Mouse (Mus musculus) stomach, embryonic 15.5 days (tissue): Measurements from ENCODE around the gene Samd1. TPM values are rescaled to one million over a fixed set of nuclear protein-coding genes. Genes with fewer than 3 reads are reported as not detected.

ENCODE experiments used
- ATAC-seq: fragments of 200-750 bp; cut with Nextera tagmentation; 2 replicates; pipeline ENCODE4 v1.8.0; 2017; ENCODE audit warnings: low read depth, moderate number of reproducible peaks, moderate TSS enrichment; ENCODE audit not compliant: insufficient read depth, low FRiP score
- H3K27ac ChIP-seq: fragments of 300-500 bp; sonication (generic); 2 replicates; pipeline ENCODE4 v1.5.1; 2015; ENCODE audit warnings: mild to moderate bottlenecking, inconsistent platforms
- H3K27me3 ChIP-seq: fragments of 300-500 bp; sonication (generic); replicated peaks from 2 replicates; pipeline ENCODE4 v1.6.1; 2015; ENCODE audit warnings: inconsistent platforms
- H3K36me3 ChIP-seq: fragments of 300-500 bp; sonication (generic); 2 replicates; pipeline ENCODE4 v1.6.1; 2015; ENCODE audit warnings: inconsistent platforms
- H3K4me1 ChIP-seq: fragments of 300-500 bp; sonication (generic); 2 replicates; pipeline ENCODE4 v1.6.1; 2015; ENCODE audit warnings: inconsistent platforms
- H3K4me2 ChIP-seq: fragments of 300-500 bp; sonication (generic); 2 replicates; pipeline ENCODE4 v1.6.1; 2015; ENCODE audit warnings: mild to moderate bottlenecking, inconsistent platforms
- H3K4me3 ChIP-seq: fragments of 300-500 bp; sonication (generic); replicated peaks from 2 replicates; pipeline ENCODE4 v1.5.1; 2015; ENCODE audit warnings: inconsistent platforms
- H3K9ac ChIP-seq: fragments of 300-500 bp; sonication (generic); 2 replicates; pipeline ENCODE4 v1.6.1; 2015; ENCODE audit warnings: inconsistent platforms
- H3K9me3 ChIP-seq: fragments of 300-500 bp; sonication (generic); 2 replicates; pipeline ENCODE4 v1.6.1; 2016; ENCODE audit warnings: inconsistent platforms
- WGBS: fragments of 180-500 bp; shearing (Covaris S2); methylation state at CpG from one replicate; pipeline ENCODE4 v1.1.7; 2015; 5-methylcytosine and 5-hydroxymethylcytosine counted together
- polyA plus RNA-seq: library from polyadenylated mRNA; unstranded; fragments of >200 nt; fragmentation: Nextera tagmentation; extraction: Ambion mirVana; gene quantifications from 2 replicates; pipeline ENCODE4 v1.2.1, GENCODE M21; 2015

Samd1 gene
- polyA plus RNA-seq, 1 experiment from 2014 or later = 9.9 TPM

DNA sequence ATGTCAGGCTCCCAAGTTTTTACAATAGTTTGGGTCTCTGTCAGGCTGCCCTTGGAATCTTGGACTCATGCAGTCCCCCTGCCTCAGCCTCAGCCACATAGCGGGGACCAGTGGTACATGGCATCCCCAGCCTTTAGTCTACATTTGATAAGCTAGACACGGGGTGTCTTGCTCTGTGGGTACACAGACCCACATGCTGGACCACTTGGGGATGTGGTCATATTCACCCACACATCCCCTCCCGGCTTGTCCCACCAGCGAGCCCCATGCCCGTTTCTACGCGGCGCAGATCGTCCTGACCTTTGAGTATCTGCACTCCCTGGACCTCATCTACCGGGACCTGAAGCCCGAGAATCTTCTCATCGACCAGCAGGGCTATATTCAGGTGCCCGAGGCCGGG, 7.3 kb upstream of the Samd1 start:
- no peak for ATAC-seq
- 95% methylated on average over 14 of the region's 14 CpGs for WGBS
- no peaks in the 10 kb centered on the region for H3K27me3 ChIP-seq
- no peak overlapping the region for H3K4me2 ChIP-seq
- no peak overlapping the region for H3K27ac ChIP-seq
- H3K36me3 ChIP-seq = peaks cover 47% of the 10 kb centered on the region
- no peak overlapping the region for H3K9ac ChIP-seq
- no peak overlapping the region for H3K4me3 ChIP-seq
- H3K9me3 ChIP-seq = no peaks in the 10 kb centered on the region
- H3K4me1 ChIP-seq = no peaks in the 10 kb centered on the region

DNA sequence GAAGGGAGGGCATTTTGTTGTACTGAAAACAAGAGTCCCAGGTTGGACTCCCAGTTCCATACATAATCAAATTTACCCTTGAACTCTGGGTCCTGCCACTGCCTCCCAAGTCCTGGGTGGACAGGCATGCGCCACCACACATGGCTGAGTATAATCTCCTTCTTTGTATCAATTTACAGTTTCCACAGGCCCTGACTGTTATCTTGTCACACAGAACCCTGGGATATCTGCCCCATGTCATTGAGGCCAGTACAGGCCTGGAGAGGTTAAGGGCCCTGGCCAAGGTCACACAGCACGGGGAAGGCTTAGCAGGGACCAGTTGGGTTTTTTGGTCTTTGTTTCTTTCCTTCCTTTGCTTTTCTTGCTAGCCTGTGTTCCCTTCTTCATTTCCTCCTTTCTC, 5.0 kb upstream of the Samd1 start:
- Histone ChIP-seq H3K27me3 (no peaks in the 10 kb centered on the region), H3K36me3 (peaks cover 37% of the 10 kb centered on the region), H3K4me3 (no peak overlapping the region), H3K27ac (no peak overlapping the region), H3K9ac (no peak overlapping the region), H3K4me1 (no peaks in the 10 kb centered on the region; the same call in 1 of the 2 replicates), H3K4me2 (no peak overlapping the region), H3K9me3 (no peaks in the 10 kb centered on the region)
- WGBS = 78% methylated on average over 2 of the region's 2 CpGs
- no peak for ATAC-seq

DNA sequence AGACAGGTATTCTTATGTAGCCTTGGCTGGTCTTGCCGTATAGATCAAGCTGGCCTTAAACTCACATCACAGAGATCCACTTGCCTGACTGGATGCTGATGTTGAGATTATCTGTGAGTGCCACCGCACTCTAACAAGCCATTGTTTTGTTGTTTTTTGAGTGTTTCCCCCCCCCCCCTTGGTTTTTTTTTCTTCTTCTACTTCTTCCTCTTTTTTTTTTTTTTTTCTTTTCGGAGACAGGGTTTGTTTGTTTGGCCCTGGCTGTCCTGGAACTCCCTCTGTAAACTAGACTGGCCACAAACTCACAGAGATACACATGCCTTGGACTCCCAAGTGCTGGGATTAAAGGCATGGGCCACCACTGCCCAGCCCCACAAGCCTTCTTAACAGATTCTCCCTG, 3.4 kb upstream of the Samd1 start:
- Histone ChIP-seq H3K9ac (no peak overlapping the region), H3K4me3 (no peak overlapping the region), H3K27me3 (no peaks in the 10 kb centered on the region), H3K4me1 (peaks cover 4% of the 10 kb centered on the region), H3K27ac (no peak overlapping the region), H3K9me3 (no peaks in the 10 kb centered on the region), H3K4me2 (no peak overlapping the region), H3K36me3 (peaks cover 25% of the 10 kb centered on the region)
- WGBS = 74% methylated on average over 3 of the region's 3 CpGs
- no peak for ATAC-seq

DNA sequence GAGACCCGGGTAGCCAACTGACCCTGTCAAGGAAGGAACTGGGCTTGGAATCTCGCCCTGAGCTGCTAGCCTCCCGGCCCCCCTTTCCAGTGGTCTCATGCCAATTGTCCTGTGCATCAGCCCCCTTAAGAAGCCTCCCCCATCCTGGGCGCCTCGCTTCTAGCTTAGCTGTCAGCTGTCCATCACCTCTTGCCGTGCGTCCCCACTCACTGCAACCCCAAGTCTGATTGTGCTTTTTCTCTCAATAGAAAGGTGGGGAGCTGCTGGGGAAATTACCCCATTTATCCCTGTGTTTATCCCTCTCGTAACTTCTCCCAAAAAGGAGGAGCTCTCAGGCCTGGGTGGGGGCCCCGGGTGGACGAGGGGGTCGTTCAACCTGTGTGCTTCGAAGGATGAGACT, 1.5 kb upstream of the Samd1 start:
- H3K4me3 ChIP-seq = peak overlapping the region; percentile 84
- H3K4me2 ChIP-seq = peak overlapping the region; percentile 91
- ATAC-seq = no peak
- WGBS = 20% methylated on average over 12 of the region's 12 CpGs
- peaks cover 15% of the 10 kb centered on the region for H3K4me1 ChIP-seq
- no peaks in the 10 kb centered on the region for H3K27me3 ChIP-seq
- H3K36me3 ChIP-seq = peaks cover 16% of the 10 kb centered on the region
- H3K27ac ChIP-seq = peak overlapping the region; percentile 98; the same call in 1 of the 2 replicates
- H3K9ac ChIP-seq = no peak overlapping the region; the same call in 1 of the 2 replicates
- H3K9me3 ChIP-seq = no peaks in the 10 kb centered on the region

DNA sequence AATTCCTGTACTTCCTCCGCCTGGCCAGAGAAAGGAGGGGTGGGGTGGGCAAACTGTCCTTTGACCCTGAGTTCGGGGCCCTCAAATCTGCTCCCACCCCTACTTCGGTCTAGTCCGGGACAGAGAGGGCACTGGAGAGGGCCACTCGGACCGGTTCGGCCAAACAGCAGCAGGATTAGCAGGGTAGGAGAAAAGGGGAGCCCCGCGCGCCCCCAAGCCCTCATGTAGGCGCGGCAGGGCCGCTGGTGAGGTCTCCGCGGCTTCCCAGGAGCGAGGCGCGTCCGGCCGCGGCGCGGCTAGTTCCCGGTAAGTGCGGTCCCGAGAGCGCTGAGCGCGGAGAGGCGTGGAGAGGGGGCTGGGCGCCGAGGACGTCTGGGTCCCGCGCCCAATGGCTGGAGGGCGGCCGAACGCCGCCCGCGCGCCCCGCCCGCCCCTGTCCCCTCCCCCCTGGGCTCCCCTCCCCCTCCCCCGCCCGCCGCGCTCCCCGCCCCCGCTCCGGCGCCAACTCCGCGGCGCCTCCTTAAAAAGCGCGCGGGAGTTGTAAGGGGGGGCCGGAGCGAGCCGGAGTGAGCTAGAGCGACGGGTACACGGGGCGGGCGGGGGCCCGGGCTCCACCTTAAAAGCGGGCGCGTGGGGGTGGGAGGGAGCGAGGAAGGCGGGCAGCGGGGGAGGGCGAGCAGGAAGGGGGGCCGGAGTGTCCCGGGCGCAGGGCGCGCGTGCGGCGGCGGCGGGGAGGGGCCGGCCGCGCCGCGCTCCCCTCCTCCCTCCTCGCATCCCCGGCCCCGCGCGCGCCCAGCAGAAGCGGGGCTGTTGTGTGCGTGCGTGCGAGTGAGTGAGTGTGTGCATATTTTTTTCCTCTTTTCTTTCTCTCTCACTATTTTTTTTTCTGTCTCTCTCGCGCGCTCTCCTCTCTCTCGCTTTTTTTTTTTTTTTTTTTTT, 636 bp upstream of the Samd1 start:
- Histone ChIP-seq H3K9ac (peak overlapping the region; percentile 82; the same call in 1 of the 2 replicates), H3K4me3 (peak overlapping the region; percentile 84), H3K4me2 (peak overlapping the region; percentile 91), H3K9me3 (no peaks in the 10 kb centered on the region), H3K4me1 (peaks cover 21% of the 10 kb centered on the region), H3K36me3 (peaks cover 23% of the 10 kb centered on the region), H3K27ac (peak overlapping the region; percentile 98), H3K27me3 (no peaks in the 10 kb centered on the region)
- peak; percentile 88 for ATAC-seq
- 0% methylated on average over 73 of the region's 103 CpGs for WGBS

DNA sequence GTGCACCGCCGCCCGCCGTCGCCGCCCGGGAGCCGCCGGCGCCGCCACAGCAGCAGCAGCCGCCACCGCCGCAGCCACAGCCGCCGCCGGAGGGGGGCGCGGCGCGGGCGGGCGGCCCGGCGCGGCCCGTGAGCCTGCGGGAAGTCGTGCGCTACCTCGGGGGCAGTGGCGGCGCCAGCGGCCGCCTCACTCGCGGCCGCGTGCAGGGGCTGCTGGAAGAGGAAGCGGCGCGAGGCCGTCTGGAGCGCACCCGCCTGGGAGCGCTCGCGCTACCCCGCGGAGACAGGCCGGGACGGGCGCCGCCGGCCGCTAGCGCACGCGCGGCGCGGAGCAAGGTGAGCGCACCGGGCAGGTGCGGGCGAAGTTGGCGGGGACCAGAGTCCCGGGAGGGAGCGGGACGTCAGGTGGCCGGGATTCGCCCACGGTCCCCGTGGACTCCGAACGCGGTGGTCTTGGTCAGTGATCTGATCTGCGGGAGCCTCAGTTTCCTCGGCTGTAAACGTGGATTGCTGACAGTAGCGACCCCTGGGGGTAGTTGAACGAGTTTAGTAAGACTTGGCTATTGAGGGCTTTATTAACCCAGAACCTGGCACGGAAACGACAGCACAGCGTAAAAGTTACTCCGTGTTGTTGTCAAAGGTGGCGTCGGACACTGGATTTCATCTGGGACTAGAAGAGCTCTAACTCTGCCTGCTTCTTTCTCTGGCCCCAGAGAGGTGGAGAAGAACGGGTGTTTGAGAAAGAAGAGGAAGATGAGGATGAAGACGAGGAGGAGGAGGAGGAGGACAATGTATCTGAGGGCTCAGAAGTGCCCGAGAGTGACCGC, 972 bp downstream of the Samd1 start:
- Histone ChIP-seq H3K36me3 (peaks cover 24% of the 10 kb centered on the region), H3K9ac (peak overlapping the region; percentile 63), H3K9me3 (no peaks in the 10 kb centered on the region), H3K27ac (peak overlapping the region; percentile 90), H3K4me2 (peak overlapping the region; percentile 91), H3K4me1 (peaks cover 25% of the 10 kb centered on the region), H3K27me3 (no peaks in the 10 kb centered on the region), H3K4me3 (peak overlapping the region; percentile 78)
- no peak for ATAC-seq
- WGBS = 1% methylated on average over 81 of the region's 92 CpGs

DNA sequence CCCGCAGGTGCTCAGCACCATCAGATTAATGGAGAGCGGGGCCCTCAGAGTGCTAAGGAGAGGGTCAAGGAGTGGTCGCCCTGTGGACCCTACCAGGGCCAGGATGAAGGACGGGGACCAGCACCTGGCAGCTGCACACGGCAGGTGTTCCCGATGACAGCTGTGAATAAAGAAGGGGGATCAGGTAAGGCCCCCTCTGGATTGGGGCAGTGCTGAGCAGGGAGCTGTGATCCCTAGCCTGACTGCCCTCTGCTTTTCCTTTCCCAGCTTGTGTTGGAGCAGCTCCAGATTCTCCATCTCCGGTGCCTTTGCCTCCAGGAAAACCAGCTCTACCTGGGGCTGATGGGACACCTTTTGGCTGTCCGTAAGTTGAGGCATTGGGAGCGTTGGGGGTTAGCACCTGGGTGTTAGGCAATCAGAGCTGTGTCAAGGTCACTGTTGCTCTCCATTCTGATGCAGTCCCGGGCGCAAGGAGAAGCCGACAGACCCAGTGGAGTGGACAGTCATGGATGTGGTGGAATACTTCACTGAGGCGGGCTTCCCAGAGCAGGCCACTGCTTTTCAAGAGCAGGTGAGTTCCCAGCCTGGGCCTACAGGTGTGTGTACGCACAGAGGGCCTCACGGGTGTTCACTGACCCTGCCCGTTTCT, 1.7 kb downstream of the Samd1 start:
- Histone ChIP-seq H3K27me3 (no peaks in the 10 kb centered on the region), H3K9ac (0 out of 2 replicates have a peak overlapping the region, but pooled peaks have one; percentile 63), H3K4me3 (peak overlapping the region; percentile 78), H3K9me3 (no peaks in the 10 kb centered on the region), H3K27ac (0 out of 2 replicates have a peak overlapping the region, but pooled peaks have one; percentile 90), H3K4me2 (peak overlapping the region; percentile 91), H3K36me3 (peaks cover 20% of the 10 kb centered on the region), H3K4me1 (peaks cover 26% of the 10 kb centered on the region)
- 59% methylated on average over 16 of the region's 16 CpGs for WGBS
- no peak for ATAC-seq

DNA sequence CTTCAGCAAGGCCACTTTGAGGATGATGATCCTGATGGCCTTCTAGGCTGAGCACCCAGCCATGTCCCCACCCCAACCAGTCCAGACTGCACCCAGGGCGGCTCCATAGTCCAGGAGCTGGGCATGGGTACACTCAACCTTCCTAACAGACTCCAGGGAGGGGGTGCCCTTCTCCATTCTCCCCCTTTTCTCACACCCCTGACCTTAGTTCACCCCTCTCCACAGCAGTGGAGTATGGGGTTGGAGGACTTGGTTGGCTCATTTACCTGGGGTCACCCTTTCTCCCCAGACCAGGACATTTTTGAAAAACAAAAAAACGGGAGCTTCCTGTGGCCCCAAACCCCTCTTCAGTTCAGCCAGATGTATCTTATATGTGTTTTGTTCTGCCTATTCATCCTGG, 2.4 kb downstream of the Samd1 start:
- H3K9ac ChIP-seq = no peak overlapping the region

DNA sequence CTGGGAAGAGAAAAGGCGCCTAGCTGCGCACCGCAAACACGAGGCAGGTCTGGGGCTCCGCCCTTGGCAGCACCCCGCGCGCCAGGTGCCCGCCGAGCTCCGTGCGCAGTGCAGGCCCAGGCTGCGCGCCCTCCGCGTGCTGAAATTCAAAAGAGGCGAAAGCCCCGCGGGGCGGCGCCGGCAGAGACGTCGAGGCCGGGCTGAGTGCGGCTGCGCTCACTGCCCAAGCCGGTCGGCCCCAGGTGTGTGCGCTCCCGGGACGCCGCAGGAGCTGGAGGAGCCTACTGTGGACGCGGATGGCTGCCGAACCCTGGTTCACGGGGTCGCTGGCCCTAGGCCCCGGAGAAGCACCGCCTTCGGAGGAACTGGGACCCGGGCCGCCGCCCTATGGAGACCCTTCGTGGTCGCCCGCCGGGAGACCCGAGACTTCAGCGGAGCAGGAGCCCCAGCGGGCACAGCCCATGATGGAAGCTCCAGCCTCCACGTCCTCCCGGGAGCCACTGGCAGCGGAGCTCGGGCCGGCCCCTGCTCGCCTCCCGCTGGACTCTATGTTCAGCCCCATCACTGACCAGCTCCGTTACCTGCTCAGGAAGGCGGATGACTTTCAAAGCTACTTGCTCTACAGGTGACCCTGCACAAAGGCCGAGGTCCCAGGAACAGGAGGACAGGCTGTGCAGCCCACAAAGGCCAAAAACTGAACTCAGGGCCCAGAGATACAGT, 4.0 kb downstream of the Samd1 start, which contains the start of gene 1700067K01Rik:
1700067K01Rik (plus strand) TSS at position 222 of the 720 bp plus-strand sequence.
- Histone ChIP-seq H3K9me3 (no peaks in the 10 kb centered on the region), H3K27ac (no peak within 1 kb of the TSS), H3K4me3 (peak within 1 kb of the TSS; percentile 6; the same call in 1 of the 2 replicates), H3K9ac (no peak within 1 kb of the TSS), H3K36me3 (peaks cover 20% of the 10 kb centered on the region), H3K4me2 (peak within 1 kb of the TSS; percentile 21), H3K27me3 (no peaks in the 10 kb centered on the region), H3K4me1 (peaks cover 32% of the 10 kb centered on the region)
- no peak for ATAC-seq
- 47% methylated on average over 61 of the region's 61 CpGs for WGBS

More for the DNA sequence above, 2.4 kb downstream of the Samd1 start:
- 85% methylated on average over 2 of the region's 2 CpGs for WGBS
- Histone ChIP-seq H3K27ac (no peak overlapping the region), H3K36me3 (peaks cover 20% of the 10 kb centered on the region), H3K4me2 (0 out of 2 replicates have a peak overlapping the region, but pooled peaks have one; percentile 91), H3K4me1 (peaks cover 29% of the 10 kb centered on the region), H3K9me3 (no peaks in the 10 kb centered on the region), H3K4me3 (no peak overlapping the region), H3K27me3 (no peaks in the 10 kb centered on the region)
- no peak for ATAC-seq

DNA sequence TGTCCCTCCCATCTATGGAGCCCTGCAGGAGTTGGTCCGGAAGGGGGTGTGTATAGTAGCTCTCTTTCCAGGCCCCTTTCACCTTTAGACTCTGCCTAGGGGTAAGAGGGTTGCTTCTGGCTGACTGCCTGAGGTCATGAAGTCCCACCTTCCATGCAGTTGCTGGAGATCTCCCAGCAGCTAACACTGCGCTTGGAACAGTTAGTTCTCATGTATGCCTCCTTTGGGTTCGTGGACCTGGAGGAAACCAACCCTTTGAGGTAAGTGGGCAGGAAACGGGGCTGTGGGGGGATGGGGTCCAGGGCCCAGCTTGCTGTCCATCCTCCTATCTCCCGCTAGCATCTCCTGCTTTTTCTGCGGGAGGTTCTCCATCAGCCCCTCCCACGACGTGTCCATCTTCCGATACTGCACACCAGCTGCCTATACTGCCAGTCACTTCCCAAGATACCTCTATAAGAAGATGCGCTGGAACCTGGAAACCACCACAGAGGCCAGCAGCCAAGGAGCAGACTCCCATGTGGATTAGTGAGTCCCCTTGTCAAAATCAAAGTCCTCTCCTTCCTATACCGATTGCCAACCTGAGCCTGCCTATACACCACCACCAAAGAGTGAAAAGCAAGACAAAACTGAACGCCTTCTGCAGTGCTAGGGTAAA, 5.6 kb downstream of the Samd1 start:
- no peak for ATAC-seq
- Histone ChIP-seq H3K9me3 (no peaks in the 10 kb centered on the region), H3K27me3 (no peaks in the 10 kb centered on the region), H3K27ac (no peak overlapping the region), H3K36me3 (peaks cover 20% of the 10 kb centered on the region), H3K4me1 (peaks cover 32% of the 10 kb centered on the region), H3K4me2 (no peak overlapping the region), H3K9ac (no peak overlapping the region), H3K4me3 (no peak overlapping the region)
- WGBS = 65% methylated on average over 12 of the region's 12 CpGs
